Mouse (Mus musculus) forebrain, embryonic 13.5 days (tissue): Measurements from ENCODE around the gene Otud1. TPM values are rescaled to one million over a fixed set of nuclear protein-coding genes. Genes with fewer than 3 reads are reported as not detected.

Experiments
- ATAC-seq: fragments of 200-750 bp; cut with Nextera tagmentation; 2 replicates; pipeline ENCODE4 v1.8.0; 2017
- H3K27ac ChIP-seq: fragments of 300-500 bp; sonication (generic); 2 replicates; pipeline ENCODE4 v1.5.1; 2015; ENCODE audit warnings: inconsistent platforms, mild to moderate bottlenecking, moderate library complexity
- H3K27me3 ChIP-seq: fragments of 300-500 bp; sonication (generic); 2 replicates; pipeline ENCODE4 v1.6.1; 2015; ENCODE audit warnings: mild to moderate bottlenecking, inconsistent platforms
- H3K36me3 ChIP-seq: fragments of 300-500 bp; sonication (generic); 2 replicates; pipeline ENCODE4 v1.6.1; 2015; ENCODE audit warnings: mild to moderate bottlenecking, inconsistent platforms; ENCODE audit not compliant: poor library complexity, severe bottlenecking
- H3K4me1 ChIP-seq: fragments of 300-500 bp; sonication (generic); 2 replicates; pipeline ENCODE4 v1.6.1; 2015; ENCODE audit warnings: inconsistent platforms
- H3K4me2 ChIP-seq: fragments of 300-500 bp; sonication (generic); 2 replicates; pipeline ENCODE4 v1.6.1; 2015; ENCODE audit warnings: inconsistent platforms, mild to moderate bottlenecking, moderate library complexity
- H3K4me3 ChIP-seq: fragments of 300-500 bp; sonication (generic); 2 replicates; pipeline ENCODE4 v1.5.1; 2015; ENCODE audit warnings: mild to moderate bottlenecking, inconsistent platforms
- H3K9ac ChIP-seq: fragments of 300-500 bp; sonication (generic); 2 replicates; pipeline ENCODE4 v1.6.1; 2015; ENCODE audit warnings: mild to moderate bottlenecking, inconsistent platforms
- H3K9me3 ChIP-seq: fragments of 300-500 bp; sonication (generic); replicated peaks from 2 replicates; pipeline ENCODE4 v1.6.1; 2016; ENCODE audit warnings: inconsistent platforms
- WGBS: fragments of 180-500 bp; shearing (Covaris S2); methylation state at CpG from one replicate; pipeline ENCODE4 v1.1.7; 2015; 5-methylcytosine and 5-hydroxymethylcytosine counted together
- polyA plus RNA-seq: library from polyadenylated mRNA; unstranded; fragments of >200 nt; fragmentation: Nextera tagmentation; extraction: Ambion mirVana; gene quantifications from 2 replicates; pipeline ENCODE4 v1.2.1, GENCODE M21; 2015

Otud1 gene
- polyA plus RNA-seq, 1 experiment from 2014 or later = 0.98 TPM

- Histone ChIP-seq H3K27ac (peak overlapping the region; percentile 82), H3K9ac (peak overlapping the region; percentile 76), H3K4me1 (peaks cover 12% of the 10 kb centered on the region; the same call in 1 of the 2 replicates), H3K27me3 (peaks cover 35% of the 10 kb centered on the region), H3K4me3 (peak overlapping the region; percentile 70), H3K9me3 (no peaks in the 10 kb centered on the region), H3K4me2 (peak overlapping the region; percentile 76), H3K36me3 (no peaks in the 10 kb centered on the region)
- WGBS = under 1% methylated on average over 69 of the region's 108 CpGs
- peak; percentile 91 for ATAC-seq
These were observed 483 bp downstream of the Otud1 start for GRCm38 (mm10) chr2:19657881-19658589.

- WGBS = 1% methylated on average over 49 of the region's 49 CpGs
- Histone ChIP-seq H3K4me1 (peaks cover 12% of the 10 kb centered on the region; the same call in 1 of the 2 replicates), H3K36me3 (no peaks in the 10 kb centered on the region), H3K27ac (no peak overlapping the region), H3K9ac (peak overlapping the region; percentile 76), H3K9me3 (no peaks in the 10 kb centered on the region), H3K4me2 (peak overlapping the region; percentile 76), H3K27me3 (peaks cover 35% of the 10 kb centered on the region), H3K4me3 (peak overlapping the region; percentile 70)
- ATAC-seq = peak; percentile 3
These were observed 1.3 kb downstream of the Otud1 start for GRCm38 (mm10) chr2:19658661-19659384.

- Histone ChIP-seq H3K36me3 (no peaks in the 10 kb centered on the region), H3K27ac (no peak overlapping the region), H3K9me3 (no peaks in the 10 kb centered on the region), H3K9ac (no peak overlapping the region), H3K27me3 (peaks cover 23% of the 10 kb centered on the region), H3K4me3 (no peak overlapping the region), H3K4me1 (peaks cover 30% of the 10 kb centered on the region), H3K4me2 (no peak overlapping the region)
- no peak for ATAC-seq
These were observed 3.3 kb downstream of the Otud1 start for GRCm38 (mm10) chr2:19660875-19661274.

- H3K27ac ChIP-seq = no peak overlapping the region
- peaks cover 20% of the 10 kb centered on the region for H3K27me3 ChIP-seq
- H3K4me1 ChIP-seq = peaks cover 32% of the 10 kb centered on the region
- H3K4me2 ChIP-seq = no peak overlapping the region
- no peak overlapping the region for H3K4me3 ChIP-seq
- no peaks in the 10 kb centered on the region for H3K36me3 ChIP-seq
- ATAC-seq = no peak
- 70% methylated on average over 4 of the region's 4 CpGs for WGBS
- H3K9me3 ChIP-seq = peaks cover 3% of the 10 kb centered on the region; the same call in 1 of the 2 replicates
- H3K9ac ChIP-seq = no peak overlapping the region
These were observed 5.7 kb downstream of the Otud1 start for GRCm38 (mm10) chr2:19663146-19663848.

GRCm38 (mm10) chr2:19664147-19664546, 6.6 kb downstream of the Otud1 start:
- Histone ChIP-seq H3K9ac (no peak overlapping the region), H3K9me3 (peaks cover 3% of the 10 kb centered on the region; the same call in 1 of the 2 replicates), H3K4me2 (no peak overlapping the region), H3K27ac (no peak overlapping the region), H3K4me3 (no peak overlapping the region), H3K36me3 (no peaks in the 10 kb centered on the region), H3K4me1 (peaks cover 24% of the 10 kb centered on the region), H3K27me3 (peaks cover 13% of the 10 kb centered on the region)
- 29% methylated on average over 6 of the region's 6 CpGs for WGBS
- ATAC-seq = peak; percentile 71

- peak; percentile 48; the same call in 1 of the 2 replicates for ATAC-seq
- Histone ChIP-seq H3K4me2 (no peak overlapping the region), H3K27me3 (peaks cover 9% of the 10 kb centered on the region), H3K36me3 (no peaks in the 10 kb centered on the region), H3K9ac (no peak overlapping the region), H3K4me1 (peaks cover 20% of the 10 kb centered on the region), H3K27ac (no peak overlapping the region), H3K4me3 (no peak overlapping the region), H3K9me3 (peaks cover 3% of the 10 kb centered on the region; the same call in 1 of the 2 replicates)
- 5% methylated on average over 7 of the region's 7 CpGs for WGBS
These were observed 7.3 kb downstream of the Otud1 start for GRCm38 (mm10) chr2:19664555-19665475.

GRCm38 (mm10) chr2:19665841-19666240, 8.3 kb downstream of the Otud1 start:
- WGBS = 23% methylated on average over 3 of the region's 3 CpGs
- H3K9ac ChIP-seq = no peak overlapping the region
- no peak overlapping the region for H3K4me2 ChIP-seq
- no peak overlapping the region for H3K4me3 ChIP-seq
- peaks cover 3% of the 10 kb centered on the region; the same call in 1 of the 2 replicates for H3K9me3 ChIP-seq
- H3K36me3 ChIP-seq = no peaks in the 10 kb centered on the region
- ATAC-seq = peak; percentile 46; the same call in 1 of the 2 replicates
- H3K4me1 ChIP-seq = peaks cover 20% of the 10 kb centered on the region
- 0 out of 2 replicates have a peak, but pooled peaks cover 5% of the 10 kb centered on the region for H3K27me3 ChIP-seq
- H3K27ac ChIP-seq = no peak overlapping the region

- H3K27me3 ChIP-seq = no peaks in the 10 kb centered on the region
- H3K27ac ChIP-seq = no peak overlapping the region
- peaks cover 3% of the 10 kb centered on the region; the same call in 1 of the 2 replicates for H3K9me3 ChIP-seq
- H3K4me1 ChIP-seq = peaks cover under 1% of the 10 kb centered on the region; the same call in 1 of the 2 replicates
- no peaks in the 10 kb centered on the region for H3K36me3 ChIP-seq
- H3K9ac ChIP-seq = no peak overlapping the region
- no peak overlapping the region for H3K4me3 ChIP-seq
- WGBS = 86% methylated on average over 13 of the region's 13 CpGs
- no peak for ATAC-seq
- H3K4me2 ChIP-seq = no peak overlapping the region
These were observed 13.5 kb downstream of the Otud1 start for GRCm38 (mm10) chr2:19670851-19671688.

GRCm38 (mm10) chr2:19682997-19683396, 25.4 kb downstream of the Otud1 start:
- no peak overlapping the region for H3K4me2 ChIP-seq
- no peak overlapping the region for H3K9ac ChIP-seq
- no peak overlapping the region for H3K27ac ChIP-seq
- 52% methylated on average over 3 of the region's 3 CpGs for WGBS
- no peaks in the 10 kb centered on the region for H3K36me3 ChIP-seq
- no peaks in the 10 kb centered on the region for H3K9me3 ChIP-seq
- no peak overlapping the region for H3K4me3 ChIP-seq
- peaks cover 6% of the 10 kb centered on the region; the same call in 1 of the 2 replicates for H3K4me1 ChIP-seq
- no peaks in the 10 kb centered on the region for H3K27me3 ChIP-seq
- no peak for ATAC-seq

GRCm38 (mm10) chr2:19685489-19686147, 28.1 kb downstream of the Otud1 start:
- Histone ChIP-seq H3K36me3 (no peaks in the 10 kb centered on the region), H3K27ac (no peak overlapping the region), H3K4me3 (no peak overlapping the region), H3K4me1 (peaks cover 6% of the 10 kb centered on the region; the same call in 1 of the 2 replicates), H3K4me2 (no peak overlapping the region), H3K9me3 (no peaks in the 10 kb centered on the region), H3K9ac (no peak overlapping the region), H3K27me3 (no peaks in the 10 kb centered on the region)
- 47% methylated on average over 14 of the region's 14 CpGs for WGBS
- ATAC-seq = no peak
